Mouse (Mus musculus) right cerebral cortex, postnatal 36 days (tissue): ENCODE measurements around the gene Trio.

Experiments
- DNase-seq, 2 experiments: peaks; one replicate each; pipeline ENCODE4 v3.0.0; 2022; ENCODE audit warnings: low spot score in 2 of 2, mixed read lengths in 1 of 2

The Trio gene

GRCm38 (mm10) chr15:28025447-28026166 lies at the start of gene Trio:
Trio (minus strand) TSS chr15:28025848.
- DNase-seq = peak; percentile 94 to 95

GRCm38 (mm10) chr15:28074416-28074970 lies 48.8 kb upstream of the Trio start:
- no peak for DNase-seq

- DNase-seq = no peak
These were observed 46.0 kb upstream of the Trio start for GRCm38 (mm10) chr15:28071601-28072000.

GRCm38 (mm10) chr15:28070771-28071419 lies 45.2 kb upstream of the Trio start:
- no peak for DNase-seq

GRCm38 (mm10) chr15:28070221-28070620 lies 44.6 kb upstream of the Trio start:
- DNase-seq = no peak

GRCm38 (mm10) chr15:28067373-28067772 lies 41.7 kb upstream of the Trio start:
- no peak for DNase-seq

GRCm38 (mm10) chr15:28066468-28066867 lies 40.8 kb upstream of the Trio start:
- no peak for DNase-seq

- DNase-seq = no peak
These were observed 39.9 kb upstream of the Trio start for GRCm38 (mm10) chr15:28065572-28065971.

GRCm38 (mm10) chr15:28064733-28065088 lies 39.1 kb upstream of the Trio start:
- no peak for DNase-seq

- DNase-seq = no peak
These were observed 38.6 kb upstream of the Trio start for GRCm38 (mm10) chr15:28064081-28064732.

- no peak for DNase-seq
These were observed 37.8 kb upstream of the Trio start for GRCm38 (mm10) chr15:28063466-28063865.

- DNase-seq = no peak
These were observed 36.4 kb upstream of the Trio start for GRCm38 (mm10) chr15:28062016-28062415.

GRCm38 (mm10) chr15:28060977-28061376 lies 35.3 kb upstream of the Trio start:
- DNase-seq = no peak

GRCm38 (mm10) chr15:28060423-28060822 lies 34.8 kb upstream of the Trio start:
- DNase-seq = no peak

GRCm38 (mm10) chr15:28057545-28057944 lies 31.9 kb upstream of the Trio start:
- no peak for DNase-seq

- no peak for DNase-seq
These were observed 29.1 kb upstream of the Trio start for GRCm38 (mm10) chr15:28054731-28055130.

GRCm38 (mm10) chr15:28054111-28054510 lies 28.5 kb upstream of the Trio start:
- DNase-seq = no peak

GRCm38 (mm10) chr15:28053226-28053625 lies 27.6 kb upstream of the Trio start:
- DNase-seq = no peak

- DNase-seq = no peak
These were observed 26.2 kb upstream of the Trio start for GRCm38 (mm10) chr15:28051811-28052210.

GRCm38 (mm10) chr15:28051104-28051625 lies 25.5 kb upstream of the Trio start:
- DNase-seq = no peak

- DNase-seq = no peak
These were observed 22.1 kb upstream of the Trio start for GRCm38 (mm10) chr15:28047711-28048110.

GRCm38 (mm10) chr15:28041158-28041865 lies 15.7 kb upstream of the Trio start:
- no peak for DNase-seq
